ENCODE assay signal across 14 mouse cellular contexts in genomic region chr8:58805190-58805589, GRCm38 (mm10).
DNase-seq lines count a peak whose midpoint lies in the region; ATAC-seq and TF ChIP-seq lines count a peak whose summit lies in the region.
"Had no signal": no experiment of that assay in that cellular context is flagged by ENCODE, and none has a peak within 500 bp of the region (broad histone marks: within the 10 kb centered on the region; RNA-seq: fewer than 3 reads in every experiment).

No protein-coding gene starts in this region.

- no peak for ATAC-seq in limb, embryonic 14.5 days (ENCODE audit: low FRiP score, low read depth)
- ATAC-seq: activated CD4-positive, CD25-positive, alpha-beta regulatory T cell, adult 4 months; intestine, postnatal 0 days; liver, postnatal 0 days had no signal

- no peak overlapping the region for H3K4me2 ChIP-seq in limb, embryonic 14.5 days (replicated peaks; ENCODE audit: low read depth, low read length, severe bottlenecking)
- H3K4me2 ChIP-seq: heart, embryonic 15.5 days; neural tube, embryonic 13.5 days had no signal

- no peak overlapping the region for H3K4me3 ChIP-seq in limb, embryonic 14.5 days (replicated peaks; ENCODE audit: low read length)
- no peak overlapping the region for H3K4me3 ChIP-seq in limb, embryonic 10.5 days
- H3K4me3 ChIP-seq: heart, embryonic 15.5 days; megakaryocyte, embryonic 14.5 days; neural tube, embryonic 13.5 days had no signal

- no peaks in the 10 kb centered on the region for H3K9me3 ChIP-seq in limb, embryonic 14.5 days (ENCODE audit: control insufficient read depth, low read length)
- H3K9me3 ChIP-seq in limb, embryonic 10.5 days (replicated peaks): no peaks in the 10 kb centered on the region
- H3K9me3 ChIP-seq: heart, embryonic 15.5 days; neural tube, embryonic 13.5 days had no signal

- H3K9ac ChIP-seq in limb, embryonic 14.5 days (ENCODE audit: low read depth, low read length, severe bottlenecking): no peak overlapping the region
- H3K9ac ChIP-seq: heart, embryonic 15.5 days; liver, postnatal 0 days; neural tube, embryonic 13.5 days had no signal

- no peaks in the 10 kb centered on the region for H3K36me3 ChIP-seq in limb, embryonic 14.5 days (ENCODE audit: control insufficient read depth, insufficient read depth, low read length)
- H3K36me3 ChIP-seq in limb, embryonic 10.5 days: no peaks in the 10 kb centered on the region
- H3K36me3 ChIP-seq: heart, embryonic 15.5 days; neural tube, embryonic 13.5 days had no signal

- no peak overlapping the region for H3K27ac ChIP-seq in limb, embryonic 14.5 days (replicated peaks; ENCODE audit: low read depth, low read length)
- no peak overlapping the region for H3K27ac ChIP-seq in limb, embryonic 10.5 days
- H3K27ac ChIP-seq: heart, embryonic 15.5 days; neural tube, embryonic 13.5 days had no signal

- no peaks in the 10 kb centered on the region for H3K4me1 ChIP-seq in limb, embryonic 14.5 days (ENCODE audit: control insufficient read depth, insufficient read depth, low read length)
- no peaks in the 10 kb centered on the region for H3K4me1 ChIP-seq in limb, embryonic 10.5 days
- H3K4me1 ChIP-seq: heart, embryonic 15.5 days; megakaryocyte, embryonic 14.5 days; neural tube, embryonic 13.5 days had no signal

- peak; percentile 13 to 43 for DNase-seq in frontal cortex, postnatal 36 days (ENCODE audit: low spot score in 2 of 2)
- DNase-seq in frontal cortex, postnatal 14 days (ENCODE audit: low spot score in 2 of 2): no peak
- peak; percentile 67 for DNase-seq in limb, embryonic 14.5 days (ENCODE audit: low spot score)
- DNase-seq in limb, embryonic 10.5 days (ENCODE audit: low spot score): no peak
- DNase-seq in brain, adult 2 months (ENCODE audit: low read depth, low spot score): peak; percentile 78
- DNase-seq in layer of hippocampus, adult 8-10 months (ENCODE audit: low spot score in 2 of 2): peak; percentile 24 to 28
- no peak for DNase-seq in spleen, postnatal 14 days (ENCODE audit: low spot score in 2 of 2)
- DNase-seq: gastrocnemius, postnatal 10 days; liver, postnatal 0 days had no signal

- no peaks in the 10 kb centered on the region for H3K27me3 ChIP-seq in limb, embryonic 14.5 days (ENCODE audit: control insufficient read depth, insufficient read depth, low read length)
- H3K27me3 ChIP-seq in limb, embryonic 10.5 days (ENCODE audit: low read depth, poor library complexity, severe bottlenecking): no peaks in the 10 kb centered on the region
- H3K27me3 ChIP-seq: heart, embryonic 15.5 days; megakaryocyte, embryonic 14.5 days; neural tube, embryonic 13.5 days had no signal

- TF ChIP-seq POLR2A in limb, embryonic 14.5 days (IDR thresholded peaks at IDR 0.05; ENCODE audit: borderline replicate concordance, extremely low read depth, insufficient read depth, insufficient read length): no peak

Comparison
In these comparisons a context has a peak if more than half of its experiments do, and no peak if none do; other contexts are left out.
1. DNase-seq: peak in frontal cortex, postnatal 36 days (2 of 2), limb, embryonic 14.5 days (single experiment), brain, adult 2 months (single experiment) and layer of hippocampus, adult 8-10 months (2 of 2); none in frontal cortex, postnatal 14 days (0 of 2), limb, embryonic 10.5 days (single experiment) and spleen, postnatal 14 days (0 of 2).